Mouse (Mus musculus): ENCODE data around the gene Cntfr. TPM values are rescaled to one million over a fixed set of nuclear protein-coding genes. Genes with fewer than 3 reads are reported as not detected.

The Cntfr gene
- polyA plus RNA-seq, 1 experiment = 28.6 TPM

DNA sequence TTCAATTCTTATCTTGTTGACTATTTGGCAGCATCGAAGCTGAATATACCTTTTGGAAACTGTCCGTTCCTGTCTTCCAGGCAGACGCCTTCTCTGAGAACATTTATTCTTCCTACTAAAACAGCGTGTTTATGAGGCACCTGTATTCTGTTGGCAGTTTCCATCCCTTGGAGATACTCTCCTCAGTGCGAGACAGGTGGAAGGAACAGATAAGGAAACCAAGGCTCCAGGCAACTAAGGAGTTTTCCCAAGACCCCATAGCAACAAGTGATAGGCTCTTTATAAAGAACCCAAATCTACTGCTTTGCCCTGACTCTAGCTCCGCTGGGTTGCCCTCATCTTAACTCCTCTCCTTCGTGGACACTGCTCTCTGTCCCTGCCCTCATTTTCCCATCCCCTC, 48.3 kb downstream of the Cntfr start:
- DNase-seq (ENCODE audit: low spot score) = no peak

DNA sequence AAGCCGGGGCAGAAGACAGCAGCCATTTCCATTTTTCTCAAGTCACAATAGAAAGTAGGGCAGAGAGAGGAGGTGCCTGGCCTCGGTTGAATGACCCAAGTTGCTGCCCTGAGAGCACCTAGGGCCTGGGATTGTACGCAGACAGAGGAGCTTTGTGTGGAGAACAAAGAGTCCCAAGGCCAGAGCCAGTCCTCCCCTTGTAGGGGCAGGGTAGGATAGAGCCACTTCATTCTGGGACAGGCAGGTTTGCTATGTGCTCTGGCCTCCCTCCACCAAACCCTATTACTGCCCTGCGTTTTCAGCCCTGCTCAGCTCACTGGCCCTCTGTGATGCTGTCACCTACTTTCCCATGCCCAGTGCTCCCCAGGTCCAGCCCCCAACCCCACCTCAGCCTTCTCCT, 48.7 kb downstream of the Cntfr start:
- DNase-seq (ENCODE audit: low spot score) = no peak

DNA sequence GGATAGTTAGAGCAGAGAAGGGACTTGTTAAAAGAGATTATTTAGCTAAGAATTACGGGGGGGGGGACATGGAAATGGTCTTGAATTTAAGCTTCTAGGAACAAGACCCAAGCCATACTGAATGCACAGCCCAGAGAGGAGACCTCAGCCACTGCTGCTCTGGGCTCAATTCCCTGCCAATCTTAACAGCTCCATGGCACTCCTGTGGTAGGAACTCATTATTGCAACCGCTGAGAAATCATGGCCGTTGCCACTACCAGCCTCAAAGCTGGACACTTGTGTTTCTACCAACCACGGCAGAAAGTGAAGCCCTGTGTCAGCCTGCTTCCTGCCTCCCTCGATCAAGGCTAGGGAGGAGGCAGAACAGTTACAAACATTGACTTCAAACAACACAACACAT, 51.4 kb downstream of the Cntfr start:
- DNase-seq (ENCODE audit: low spot score) = no peak

DNA sequence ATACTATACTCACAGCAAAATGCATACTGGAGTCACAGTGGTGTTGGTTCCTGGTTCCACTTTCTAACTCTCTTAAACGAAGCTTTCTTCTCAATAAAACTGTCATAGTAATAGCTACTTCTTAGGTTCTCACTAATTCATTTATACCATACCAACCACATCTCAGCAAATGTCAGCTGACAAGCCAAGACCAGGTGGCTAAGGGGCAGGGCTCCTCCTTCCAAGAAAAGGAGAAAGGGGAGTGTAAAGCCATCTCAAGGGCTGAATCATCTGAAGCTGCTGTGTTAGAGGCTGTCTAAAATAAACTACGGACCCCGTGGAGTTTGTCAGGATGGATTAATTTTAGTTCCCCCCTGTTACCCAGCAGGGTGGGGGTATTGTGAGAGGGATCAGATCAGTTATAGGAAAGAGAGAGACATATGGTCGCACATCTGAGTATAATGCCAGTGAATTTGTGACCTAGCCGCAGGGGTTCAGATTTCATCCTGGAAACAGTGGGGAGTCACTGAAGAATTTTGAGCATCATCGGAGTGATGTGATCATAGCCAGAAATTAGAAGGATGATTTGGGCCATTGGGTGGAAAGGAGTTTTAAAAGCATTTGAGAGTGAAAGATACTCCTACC, 55.6 kb downstream of the Cntfr start:
- DNase-seq (ENCODE audit: low spot score) = no peak

DNA sequence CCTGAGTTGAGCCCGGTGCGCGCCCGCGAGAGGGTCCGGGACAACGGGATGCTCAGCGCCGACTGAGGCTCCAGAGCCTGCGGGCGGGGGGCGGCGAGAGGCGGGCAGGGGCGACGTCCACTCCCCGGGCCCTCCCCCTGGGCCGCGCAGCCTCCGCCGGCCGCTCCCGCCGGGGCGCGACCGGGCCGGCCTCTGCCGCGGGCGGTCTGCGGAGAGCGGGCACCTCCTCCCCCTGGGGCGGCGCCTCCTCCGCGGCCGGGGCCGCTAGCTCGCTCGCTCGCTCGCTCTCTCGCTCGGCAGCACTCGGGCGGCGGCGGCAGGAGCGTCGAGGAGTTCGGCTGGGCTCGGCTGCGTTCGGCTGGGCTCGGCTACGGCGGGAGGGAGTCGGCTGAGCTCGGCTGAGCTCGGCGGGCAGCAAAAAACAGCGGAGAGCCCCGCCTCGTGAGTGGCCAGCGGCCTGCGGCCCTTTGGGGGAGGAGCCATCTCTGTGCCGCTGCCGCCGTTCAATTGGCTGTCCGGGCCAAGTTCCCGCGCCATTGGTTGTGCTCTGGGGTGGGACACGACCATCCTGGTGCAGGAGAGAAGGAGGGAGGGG, 56.9 kb downstream of the Cntfr start, which contains the start of gene Enho:
TSS of gene Enho (minus strand) at position 412 of the 595 bp plus-strand sequence.
- peak; percentile 93 for DNase-seq (ENCODE audit: low spot score)

DNA sequence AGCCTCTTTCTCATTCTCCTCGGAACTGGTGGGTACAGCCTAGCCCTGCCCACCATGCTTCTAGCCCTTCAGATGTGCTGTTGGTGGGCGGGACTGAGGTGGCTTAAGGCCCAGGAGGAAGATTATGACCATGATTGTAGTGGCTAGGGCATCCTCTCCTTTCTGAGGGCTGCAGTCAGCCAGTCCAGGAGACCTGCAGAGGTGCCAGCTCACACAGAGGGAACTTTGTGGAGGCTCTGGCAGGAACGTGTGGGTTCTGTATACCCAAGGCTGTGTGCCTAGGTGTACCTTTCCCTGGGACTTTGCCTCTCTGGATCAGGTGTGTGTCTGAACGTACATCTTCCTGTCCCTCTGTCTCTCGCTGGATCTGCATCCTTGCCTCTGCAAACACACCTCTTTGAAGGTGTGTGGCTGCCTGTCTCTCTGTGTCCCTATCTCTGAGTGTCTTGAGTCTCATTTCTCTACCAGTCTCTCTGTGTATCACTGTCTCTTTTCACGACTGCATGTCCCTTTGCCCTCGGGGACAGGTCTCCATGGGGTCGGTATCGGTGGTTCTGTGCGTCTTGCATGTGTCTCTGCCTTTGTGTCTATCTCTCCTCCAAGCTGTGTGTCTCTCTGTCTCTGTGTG, 57.6 kb downstream of the Cntfr start:
- DNase-seq (ENCODE audit: low spot score) = peak; percentile 48

DNA sequence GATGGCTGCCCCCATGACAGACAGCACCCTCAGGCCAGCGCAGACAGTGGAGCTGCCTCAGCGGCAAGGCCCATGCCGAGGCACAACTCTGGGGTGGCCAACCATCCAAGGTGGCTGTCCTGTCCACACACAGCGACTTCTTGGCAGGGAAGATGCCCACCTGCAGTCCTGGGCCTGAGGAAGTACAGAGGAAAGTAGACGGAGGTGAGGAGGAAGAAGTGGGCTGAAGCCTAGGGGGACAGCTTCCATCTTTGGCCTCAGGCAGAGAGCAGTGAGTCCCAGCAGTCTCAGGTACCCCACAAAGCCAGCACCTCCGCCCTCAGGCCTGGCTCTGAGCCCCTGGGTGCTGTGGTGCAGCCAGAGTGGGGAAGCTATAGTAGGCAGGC, 58.1 kb downstream of the Cntfr start:
- DNase-seq (ENCODE audit: low spot score) = no peak

DNA sequence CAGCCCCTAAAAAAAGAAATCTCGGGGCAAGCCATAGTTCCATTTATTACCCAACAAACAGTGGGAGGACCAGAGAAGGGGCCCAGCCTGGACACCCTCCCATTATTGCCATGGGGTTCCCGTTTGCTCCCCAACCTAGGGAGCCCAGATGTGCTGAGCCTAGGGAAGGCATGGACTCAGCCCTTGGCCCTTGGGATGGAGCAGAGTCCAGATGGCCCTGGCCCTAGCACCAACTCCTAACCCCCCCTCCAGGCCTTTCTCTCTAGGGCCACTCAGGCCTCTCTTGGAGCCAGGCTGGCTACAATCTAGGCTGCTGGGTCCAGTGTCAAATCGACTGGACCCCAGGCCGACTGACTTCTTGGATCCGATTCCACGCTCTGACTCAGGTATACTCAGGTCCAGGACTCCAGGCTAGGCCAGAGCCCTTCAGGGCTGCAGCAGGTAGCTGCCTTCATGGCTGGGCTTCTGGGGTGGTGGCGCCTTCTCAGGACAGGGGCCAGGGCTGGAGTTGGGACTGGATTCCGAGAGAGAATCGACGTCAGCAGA, 58.6 kb downstream of the Cntfr start:
- no peak for DNase-seq (ENCODE audit: low spot score)

DNA sequence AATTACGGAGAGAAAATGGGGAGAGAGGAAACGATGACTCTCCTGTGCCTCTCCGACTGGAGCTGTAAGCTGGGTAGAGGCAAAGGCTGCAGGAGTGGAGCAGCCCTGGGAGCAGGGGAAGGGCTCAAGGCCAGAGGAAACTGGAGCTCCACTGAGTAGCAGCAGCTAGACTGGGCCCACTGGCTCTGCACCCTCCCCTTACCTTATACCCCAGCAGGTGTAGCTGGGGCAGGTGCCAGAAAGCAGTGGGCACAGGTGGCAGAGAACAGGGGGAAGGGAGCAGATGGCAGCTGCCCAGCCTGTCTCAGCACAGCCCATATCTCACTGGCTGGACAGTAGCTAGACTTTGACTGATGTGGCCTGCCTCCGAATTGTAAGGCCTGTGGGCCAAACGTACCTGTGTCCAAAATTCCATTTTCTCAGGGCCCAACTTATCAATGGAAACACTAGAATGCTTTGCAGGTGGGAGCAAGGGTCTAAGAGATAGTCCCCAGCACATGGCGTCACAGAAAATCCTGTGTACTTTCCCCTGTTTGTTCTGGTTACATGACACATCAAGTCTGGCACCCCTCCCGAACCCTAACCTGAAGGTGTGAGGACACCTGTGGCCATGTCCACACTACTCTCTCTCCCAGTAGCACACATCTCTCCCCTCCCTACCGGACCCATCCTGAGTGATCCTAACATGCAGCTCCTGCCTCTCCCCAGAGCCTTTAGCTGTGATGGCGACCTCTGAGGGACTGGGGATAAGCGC, 59.8 kb downstream of the Cntfr start:
- DNase-seq (ENCODE audit: low spot score) = peak; percentile 30

DNA sequence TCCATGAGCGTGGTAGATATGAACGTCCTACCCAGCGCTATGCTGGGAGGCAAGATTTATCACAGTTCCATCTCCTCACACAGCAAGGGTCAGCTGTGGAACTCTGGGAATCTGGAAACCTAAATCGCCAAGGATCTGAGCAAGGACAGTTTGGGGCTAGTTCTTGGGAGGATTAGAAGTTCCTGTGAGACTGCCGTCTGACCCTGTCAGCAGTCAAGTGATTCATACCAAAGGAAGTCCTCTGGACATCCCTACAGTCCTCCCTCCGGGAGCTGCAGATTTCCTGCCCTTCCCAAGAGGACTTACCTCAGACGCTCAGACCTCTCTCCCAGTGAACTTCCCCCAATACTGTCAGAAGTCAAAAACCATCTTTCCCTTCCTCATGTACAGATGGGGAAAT, 60.5 kb downstream of the Cntfr start:
- peak; percentile 22 for DNase-seq (ENCODE audit: low spot score)

DNA sequence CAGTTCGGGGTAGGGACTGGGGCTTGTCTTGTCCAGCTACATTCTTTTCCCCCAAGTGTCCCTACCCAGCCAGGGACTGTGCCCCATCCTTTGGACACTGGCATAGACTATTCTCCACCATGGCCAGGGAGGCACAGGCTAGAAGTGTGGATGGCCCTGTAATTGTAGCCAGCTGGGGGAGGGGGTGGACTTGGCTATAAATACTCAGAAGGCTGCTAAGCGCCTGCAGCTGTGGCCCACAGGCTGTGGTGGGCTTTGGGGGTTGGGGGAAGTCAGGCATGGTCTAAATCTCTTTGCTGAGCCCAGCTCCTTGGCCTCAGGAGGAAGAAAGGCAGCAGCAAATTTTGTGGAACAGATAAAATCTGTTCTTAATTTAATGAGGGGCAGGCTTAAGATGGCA, 61.0 kb downstream of the Cntfr start:
- peak; percentile 21 for DNase-seq (ENCODE audit: low spot score)

DNA sequence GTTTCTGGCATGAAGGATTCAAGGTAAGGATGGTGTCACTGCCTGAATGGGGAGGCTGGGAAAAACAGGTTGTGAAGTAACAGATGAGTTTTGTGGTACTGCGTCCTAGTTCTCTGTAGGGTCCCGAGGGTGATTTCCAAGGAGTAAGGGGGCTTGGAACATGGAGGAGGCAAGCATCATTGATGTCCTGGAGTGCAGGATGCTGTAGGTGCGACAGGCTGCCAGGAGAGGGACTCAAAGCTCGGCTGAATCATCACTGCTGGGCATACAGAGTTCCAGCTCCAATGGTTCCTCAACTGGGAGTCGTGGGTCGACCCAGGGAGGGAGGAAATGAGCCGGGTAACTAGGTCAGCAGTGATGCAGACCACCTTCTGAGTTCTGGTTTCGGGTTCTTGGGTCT, 61.7 kb downstream of the Cntfr start:
- DNase-seq (ENCODE audit: low spot score) = no peak

DNA sequence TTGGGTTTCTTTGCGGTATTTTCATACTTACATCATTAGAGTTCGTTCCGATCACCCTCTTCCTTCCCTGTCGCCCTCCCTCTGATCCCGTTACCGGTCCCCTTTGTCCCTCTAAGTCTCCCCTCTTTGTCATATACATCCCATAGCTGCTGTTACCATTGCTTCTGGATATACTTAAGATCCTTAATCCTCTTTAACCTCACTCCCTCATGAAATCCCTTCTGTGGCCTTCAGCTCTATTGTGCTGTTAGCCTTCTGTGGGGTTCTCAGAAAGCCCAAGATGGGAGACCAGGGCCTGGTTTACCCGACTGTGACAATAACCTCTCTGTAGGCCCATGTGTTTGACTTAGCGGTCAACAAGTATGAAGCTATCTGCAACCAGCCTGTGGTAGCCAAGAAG, 62.3 kb downstream of the Cntfr start:
- DNase-seq (ENCODE audit: low spot score) = no peak

DNA sequence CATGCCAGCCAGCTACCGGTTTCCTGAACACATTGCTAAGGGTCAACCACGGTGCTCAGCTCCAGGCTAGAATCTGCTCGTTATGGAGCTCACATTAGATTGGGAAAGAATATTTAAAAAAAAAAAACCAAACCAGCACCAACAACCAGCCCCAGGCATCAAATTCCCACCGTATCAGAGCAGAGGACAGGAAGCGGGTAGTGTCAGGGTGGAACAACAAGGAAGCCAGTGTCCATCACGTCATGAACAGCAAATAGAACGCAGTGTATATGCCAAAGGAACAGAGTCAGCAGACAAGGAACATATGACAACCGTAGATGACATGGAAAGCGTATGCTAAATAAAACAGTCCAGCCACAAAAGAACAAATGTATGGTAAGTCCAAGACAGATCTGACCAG, 63.9 kb downstream of the Cntfr start:
- DNase-seq (ENCODE audit: low spot score) = no peak

DNA sequence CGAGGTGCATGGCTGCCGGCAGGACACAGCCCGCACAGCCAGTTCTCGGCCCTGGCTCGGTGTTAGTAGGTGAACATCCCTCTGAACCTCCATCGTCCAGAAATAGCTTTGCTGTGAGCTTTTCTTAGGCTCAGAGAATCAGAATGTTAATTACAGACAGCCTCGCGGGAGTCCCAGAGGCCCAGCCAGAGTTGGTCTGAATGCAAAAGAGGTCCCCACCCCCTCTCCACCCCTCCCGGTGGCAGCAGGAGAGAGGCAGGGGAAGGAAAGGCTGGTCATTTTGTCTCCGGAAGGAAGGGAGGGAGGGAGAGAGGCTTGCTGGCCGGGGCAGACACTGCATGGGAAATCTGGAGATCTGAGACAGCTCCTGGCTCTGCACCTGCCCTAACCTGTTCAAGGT, 65.5 kb downstream of the Cntfr start:
- no peak for DNase-seq (ENCODE audit: low spot score)

DNA sequence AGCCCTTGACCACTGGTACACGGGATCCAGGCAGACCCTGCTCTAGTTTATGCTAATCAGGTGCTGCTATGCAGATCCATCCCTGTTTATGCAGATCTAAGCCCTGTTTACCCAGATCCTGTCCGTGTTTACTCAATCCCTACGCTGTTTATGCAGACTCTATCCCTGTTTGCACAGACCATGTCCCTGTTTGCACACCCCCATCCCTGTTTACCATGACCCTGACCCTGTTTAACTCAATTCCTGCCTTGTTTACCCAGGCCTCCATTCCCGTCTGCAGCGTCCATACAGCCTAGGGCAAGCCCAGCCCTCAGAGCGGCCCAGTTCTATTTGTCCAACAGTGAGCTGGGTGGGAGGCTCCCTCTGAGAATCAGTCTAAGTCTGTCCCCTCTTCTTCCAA, 66.7 kb downstream of the Cntfr start:
- no peak for DNase-seq (ENCODE audit: low spot score)

DNA sequence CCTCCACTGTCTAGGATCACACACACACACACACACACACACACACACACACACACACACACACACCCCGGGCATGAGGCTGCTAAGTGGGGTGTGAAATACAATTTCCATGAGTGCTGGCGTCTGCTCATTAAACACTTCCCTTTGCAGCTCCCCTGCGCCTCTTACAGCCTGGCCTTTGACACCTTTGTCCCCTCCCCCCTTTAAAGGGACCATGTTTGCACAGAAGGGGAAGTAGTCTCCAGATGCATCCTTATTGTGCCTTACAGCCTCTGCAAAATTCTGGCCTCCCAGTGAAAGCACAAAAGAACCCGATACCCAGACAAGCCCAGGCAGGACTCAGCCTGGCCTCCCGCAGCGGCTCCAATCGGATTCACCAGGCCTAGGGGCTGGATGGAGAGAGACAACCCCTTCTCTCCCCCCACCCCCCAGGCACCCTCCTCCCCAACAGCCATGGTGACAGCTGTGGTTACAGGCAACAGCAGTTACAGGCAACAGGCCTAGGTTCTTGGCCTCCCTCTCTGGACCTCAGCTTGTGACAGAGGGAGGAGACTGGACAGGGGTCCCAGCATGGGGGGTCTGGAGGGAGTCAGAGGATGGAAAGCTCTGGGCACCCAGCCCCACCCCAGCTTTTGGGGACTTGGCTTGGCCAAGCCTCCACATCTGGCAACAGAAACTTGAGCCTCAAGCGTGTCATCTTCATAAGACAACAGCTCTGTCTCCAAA, 68.5 kb downstream of the Cntfr start:
- no peak for DNase-seq (ENCODE audit: low spot score)

DNA sequence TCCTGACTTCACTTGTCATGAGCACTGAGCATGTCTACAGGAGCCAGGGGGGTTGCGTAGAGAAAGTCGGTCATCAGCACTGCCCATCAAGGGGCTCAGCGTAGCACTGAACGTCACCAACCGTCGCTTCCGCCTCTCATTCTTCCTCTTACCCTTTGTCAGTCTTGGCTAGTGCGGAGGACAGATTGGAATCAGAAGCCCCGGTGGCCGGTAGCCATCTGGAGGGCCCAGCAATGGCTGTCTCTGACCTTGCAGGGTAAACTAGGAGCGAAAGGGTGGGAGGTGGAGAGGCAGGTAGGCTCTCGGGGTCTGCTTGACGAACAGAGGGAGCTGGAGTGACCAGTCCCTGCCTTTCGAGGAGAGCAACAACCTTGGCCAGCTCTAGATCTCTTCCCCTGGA, 74.8 kb downstream of the Cntfr start:
- no peak for DNase-seq (ENCODE audit: low spot score)

DNA sequence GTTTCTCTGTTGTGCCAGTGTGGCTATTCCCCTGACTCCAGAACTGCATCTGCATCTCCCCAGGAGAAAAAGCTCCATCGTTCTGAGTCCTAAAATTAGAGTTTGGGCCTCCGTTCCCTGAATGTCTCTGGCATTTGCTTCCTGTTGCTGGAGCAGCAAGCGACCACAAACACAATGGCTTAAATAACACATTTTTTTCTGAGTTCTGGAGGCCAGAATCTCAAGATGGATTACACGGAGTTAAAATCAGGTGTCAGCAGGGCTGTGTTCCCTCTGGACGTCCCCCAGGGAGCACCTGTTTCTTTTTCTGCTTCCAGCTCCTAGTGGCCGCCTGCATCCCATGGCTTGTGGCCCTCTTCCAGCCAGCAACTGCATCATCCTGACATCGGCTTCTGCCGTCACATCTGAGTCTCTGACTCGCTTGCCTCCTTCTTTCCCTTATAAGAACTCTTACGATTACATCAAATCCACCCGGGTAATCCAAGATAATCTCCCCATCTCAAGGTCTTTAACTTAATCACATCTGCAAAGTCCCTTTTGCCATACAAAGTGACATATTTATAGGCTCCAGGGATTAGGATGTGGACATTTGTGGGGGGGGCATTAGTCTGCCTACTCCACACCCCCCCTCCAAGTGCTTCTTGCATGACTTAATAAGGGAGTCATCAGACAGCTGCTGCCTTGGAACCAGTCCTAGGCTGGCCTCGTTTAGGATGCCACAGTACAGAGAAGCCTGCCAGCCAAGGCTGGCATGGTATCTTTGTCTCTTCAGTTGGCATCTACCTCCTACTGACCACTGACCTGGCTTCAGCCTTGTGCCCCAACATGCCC, 77.8 kb downstream of the Cntfr start:
- DNase-seq (ENCODE audit: low spot score) = no peak

DNA sequence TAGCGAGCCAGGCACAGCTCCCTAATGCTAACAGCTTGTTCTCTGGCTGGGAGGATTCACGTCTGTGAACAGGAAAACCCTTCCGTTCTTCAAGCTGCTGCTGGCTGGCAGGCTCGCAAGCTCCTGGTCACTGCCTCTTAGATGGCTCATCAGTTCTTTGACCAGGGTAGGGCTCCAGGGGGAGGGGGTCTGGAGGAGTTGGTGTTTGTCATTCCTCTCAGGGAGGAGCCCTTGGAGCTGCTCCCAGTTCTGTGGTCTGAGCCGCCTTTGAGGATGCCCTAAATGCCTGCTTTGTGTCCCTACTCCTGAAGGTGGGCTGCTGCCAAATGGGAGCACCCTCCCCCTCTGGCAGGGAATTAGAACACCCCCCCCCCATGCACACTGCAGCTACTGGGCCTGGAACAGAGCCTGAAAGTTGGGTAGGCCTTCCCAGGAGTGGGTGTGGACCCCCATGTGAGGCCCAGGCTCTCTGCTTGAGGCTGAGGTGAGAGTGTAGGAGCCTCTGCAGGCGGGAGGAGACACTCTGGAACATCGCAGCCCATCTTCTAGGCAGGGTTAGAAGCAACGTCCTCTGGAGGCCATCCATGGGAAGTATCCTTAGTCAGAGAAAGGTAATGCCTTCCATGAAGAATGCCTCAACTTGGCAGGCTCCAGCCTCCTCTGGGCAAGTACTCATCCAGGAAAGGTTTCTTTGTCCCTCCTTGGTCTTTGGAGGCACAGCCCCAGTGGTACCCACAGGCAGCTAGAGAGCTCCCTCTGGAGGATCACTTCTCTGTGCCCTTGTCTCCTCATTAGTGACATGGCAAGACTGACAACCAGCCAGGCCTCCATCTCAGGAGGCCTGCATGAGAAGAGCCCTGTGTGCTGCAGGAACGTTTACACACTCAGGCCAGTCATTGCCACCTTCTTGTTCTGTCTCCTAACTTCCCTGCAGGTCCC, 81.0 kb downstream of the Cntfr start:
- DNase-seq (ENCODE audit: low spot score) = no peak
